Comparison of ENCODE assay signal across 10 mouse cellular contexts in genomic region chr2:59697722-59698634, GRCm38 (mm10).
DNase-seq lines count a peak whose midpoint lies in the region; ATAC-seq lines count a peak whose summit lies in the region.
"Had no signal": no experiment of that assay in that cellular context is flagged by ENCODE, and none has a peak within 500 bp of the region (broad histone marks: within the 10 kb centered on the region; RNA-seq: fewer than 3 reads in every experiment).

No protein-coding gene starts in this region.

- peak; percentile 84 for ATAC-seq in kidney, embryonic 15.5 days (replicated peaks; ENCODE audit: low FRiP score)
- peak; percentile 94 for ATAC-seq in hindbrain, embryonic 12.5 days (ENCODE audit: low FRiP score)
- ATAC-seq in megakaryocyte progenitor cell, adult 5-6 weeks (replicated peaks; ENCODE audit: poor library complexity), result peak; percentile 55
- ATAC-seq: Patski had no signal

- H3K4me1 ChIP-seq in kidney, embryonic 15.5 days, result peaks cover 50% of the 10 kb centered on the region
- H3K4me1 ChIP-seq in hindbrain, embryonic 12.5 days, result peaks cover 18% of the 10 kb centered on the region

- no peaks in the 10 kb centered on the region for H3K27me3 ChIP-seq in kidney, embryonic 15.5 days
- H3K27me3 ChIP-seq in hindbrain, embryonic 12.5 days, result no peaks in the 10 kb centered on the region
- H3K27me3 ChIP-seq: Patski had no signal

- H3K4me3 ChIP-seq in kidney, embryonic 15.5 days (replicated peaks), result 0 out of 2 replicates have a peak overlapping the region, but pooled peaks have one; percentile 6
- H3K4me3 ChIP-seq in hindbrain, embryonic 12.5 days, result peak overlapping the region; percentile 13
- H3K4me3 ChIP-seq: megakaryocyte, embryonic 14.5 days had no signal

- peak overlapping the region; percentile 48 for H3K4me2 ChIP-seq in kidney, embryonic 15.5 days
- peak overlapping the region; percentile 47 for H3K4me2 ChIP-seq in hindbrain, embryonic 12.5 days (replicated peaks)

- H3K9ac ChIP-seq in kidney, embryonic 15.5 days, result no peak overlapping the region
- peak overlapping the region; percentile 10; the same call in 1 of the 2 replicates for H3K9ac ChIP-seq in hindbrain, embryonic 12.5 days

- 3% methylated on average over 16 of the region's 16 CpGs for WGBS in kidney, embryonic 15.5 days
- WGBS in hindbrain, embryonic 12.5 days, result 2% methylated on average over 16 of the region's 16 CpGs

- peaks cover 15% of the 10 kb centered on the region for H3K36me3 ChIP-seq in kidney, embryonic 15.5 days
- H3K36me3 ChIP-seq in hindbrain, embryonic 12.5 days, result no peaks in the 10 kb centered on the region

- H3K9me3 ChIP-seq in kidney, embryonic 15.5 days (replicated peaks), result no peaks in the 10 kb centered on the region
- no peaks in the 10 kb centered on the region for H3K9me3 ChIP-seq in hindbrain, embryonic 12.5 days (replicated peaks)

- no peak for DNase-seq in kidney, adult 11 months
- DNase-seq in embryo, embryonic 11 days, result peak; percentile 78
- no peak for DNase-seq in urinary bladder, postnatal 4 days (ENCODE audit: low spot score in 2 of 2)
- no peak for DNase-seq in spleen, postnatal 36 days (ENCODE audit: low spot score in 2 of 2)
- no peak for DNase-seq in cerebellum, adult 11 months

- peak overlapping the region; percentile 90 for H3K27ac ChIP-seq in kidney, embryonic 15.5 days
- H3K27ac ChIP-seq in hindbrain, embryonic 12.5 days, result peak overlapping the region; percentile 71
